Mouse (Mus musculus): ENCODE measurements around the gene 1700012A03Rik. TPM values are rescaled to one million over a fixed set of nuclear protein-coding genes. Genes with fewer than 3 reads are reported as not detected.

Gene 1700012A03Rik
- total RNA-seq, 2 experiments from 2014 or later, result not detected

DNA sequence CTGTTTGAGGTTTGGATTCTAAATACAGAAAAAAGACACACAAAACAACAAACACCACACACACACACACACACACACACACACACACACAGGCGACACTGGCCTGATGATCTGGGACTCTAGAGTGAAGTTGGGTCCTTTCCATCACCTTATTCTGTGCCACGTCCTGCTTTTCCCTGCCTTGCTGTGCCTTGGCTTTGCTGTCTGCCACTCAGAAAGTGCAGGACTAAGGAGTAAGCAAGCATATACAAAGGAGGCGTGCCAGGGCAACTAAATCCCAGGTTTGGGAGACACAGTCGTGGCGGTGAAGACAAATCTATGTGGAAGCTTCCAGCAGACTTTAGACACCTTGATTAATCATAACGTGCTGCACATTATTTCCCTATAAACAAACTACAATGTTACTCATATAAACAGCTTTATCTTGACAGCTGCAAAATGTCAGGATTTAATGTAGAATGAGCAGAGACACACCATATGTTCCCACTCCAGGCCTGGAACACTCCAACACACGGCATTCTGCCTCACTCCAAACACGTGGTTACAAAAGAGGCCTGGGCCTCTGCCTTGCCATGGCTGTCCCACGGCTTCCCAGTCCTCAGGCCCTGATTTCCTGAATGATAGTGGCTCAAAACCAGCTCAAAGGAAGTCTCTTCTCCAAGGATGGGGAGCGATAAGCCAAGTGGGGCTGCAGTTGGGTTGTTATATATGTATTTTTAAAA is 15.9 kb downstream of the 1700012A03Rik start:
- no peak for DNase-seq
- intact Hi-C loops (cut with DNase I), result no loop called here

DNA sequence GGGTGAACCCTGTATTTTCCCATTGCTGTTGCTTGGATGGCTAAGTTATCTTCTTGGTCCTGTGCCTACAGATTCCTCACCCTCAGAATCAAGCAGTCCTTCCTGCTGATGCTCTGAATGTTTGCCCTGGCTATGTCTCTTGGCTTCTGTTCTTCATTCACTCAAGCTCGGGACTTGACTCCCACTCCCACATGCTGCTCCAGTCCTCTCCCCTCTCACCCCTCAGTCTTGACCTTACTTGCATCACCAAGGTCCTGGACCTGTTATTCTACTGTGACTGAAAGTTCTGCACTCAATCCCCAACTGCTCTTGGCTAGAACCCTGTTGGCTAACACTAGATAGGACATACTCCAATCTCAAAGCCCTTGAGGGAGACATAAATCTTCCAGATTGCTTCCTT is 22.1 kb downstream of the 1700012A03Rik start:
- no peak for DNase-seq

DNA sequence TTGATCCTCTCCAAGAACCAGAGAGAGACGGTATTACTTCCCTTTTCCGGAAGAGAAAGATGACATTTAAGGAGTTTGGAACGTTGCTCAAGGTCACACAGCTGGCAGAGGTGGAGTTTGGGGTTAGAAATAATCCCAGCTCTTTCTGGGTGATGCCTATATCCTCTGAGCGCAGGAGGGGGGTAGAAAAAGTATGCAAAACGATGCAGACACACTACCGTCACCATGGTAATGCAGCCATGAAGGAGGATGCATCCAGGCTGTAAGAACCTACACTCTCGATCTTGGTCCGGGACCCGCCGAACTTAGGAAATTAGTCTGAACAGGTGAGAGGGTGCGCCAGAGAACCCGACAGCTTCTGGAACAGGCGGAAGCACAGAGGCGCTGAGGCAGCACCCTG is 43.3 kb downstream of the 1700012A03Rik start:
- DNase-seq, result no peak
- intact Hi-C loops (cut with DNase I), result no loop called here

More for the DNA sequence above, 22.1 kb downstream of the 1700012A03Rik start:
- intact Hi-C loops (cut with DNase I), result no loop called here

DNA sequence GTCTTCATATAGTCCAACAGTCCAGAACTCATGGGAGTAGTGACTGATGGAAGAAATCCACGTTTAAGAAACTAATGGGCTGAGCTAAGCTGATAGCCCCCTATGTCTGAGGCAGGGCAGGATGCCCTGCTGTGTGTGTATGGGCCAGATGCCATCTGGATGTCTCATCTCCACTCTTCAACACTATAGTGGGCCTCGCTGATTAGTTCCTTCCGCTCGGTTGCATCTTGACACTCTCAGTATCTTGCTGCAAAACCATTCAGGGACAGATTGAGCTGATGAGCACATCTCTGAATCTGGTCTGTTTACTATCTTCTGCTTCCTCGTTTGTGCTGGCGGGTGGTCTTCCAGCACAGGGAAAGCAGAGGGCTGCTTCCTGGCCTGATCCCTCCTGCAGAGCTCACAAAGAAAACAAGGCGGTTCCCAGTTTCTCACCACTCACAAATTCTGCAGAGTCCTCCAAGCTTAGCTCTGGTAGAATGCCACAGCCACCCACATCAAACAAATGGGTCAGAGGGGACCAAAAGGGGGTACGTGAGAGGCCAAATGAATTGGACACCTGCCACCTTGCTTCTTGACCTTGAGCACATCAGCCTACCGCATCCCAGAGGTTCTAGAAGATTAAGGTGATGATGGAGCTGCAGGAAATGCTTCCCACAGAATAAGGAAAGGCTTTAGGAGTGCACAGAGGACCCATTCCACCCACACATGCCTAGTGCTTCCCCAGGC is 55.7 kb downstream of the 1700012A03Rik start:
- intact Hi-C loops (cut with DNase I), result no loop called here
- no peak for DNase-seq
